ENCODE assay signal across 9 mouse cellular contexts in genomic region chr9:120491509-120491908, GRCm38 (mm10). TPM values are rescaled to one million over a fixed set of nuclear protein-coding genes. Genes with fewer than 3 reads are reported as not detected.
A peak's percentile ranks its signal among the peaks of the same experiment; 100 is the strongest.
DNase-seq lines count a peak whose midpoint lies in the region; ATAC-seq lines count a peak whose summit lies in the region.
"Had no signal": no experiment of that assay in that cellular context is flagged by ENCODE, and none has a peak within 500 bp of the region (broad histone marks: within the 10 kb centered on the region; RNA-seq: fewer than 3 reads in every experiment).

No protein-coding gene starts in this region.

- no peaks in the 10 kb centered on the region for H3K9me3 ChIP-seq in heart, embryonic 13.5 days
- H3K9me3 ChIP-seq in forebrain, embryonic 16.5 days (ENCODE audit: control insufficient read depth, low read length) = no peaks in the 10 kb centered on the region

- no peak for DNase-seq in heart, adult 8-10 months (ENCODE audit: low spot score)
- DNase-seq in ES-CJ7 (ENCODE audit: low read depth, low spot score) = peak; percentile 29
- no peak for DNase-seq in thymus, postnatal 10 days (ENCODE audit: low spot score in 2 of 2)
- DNase-seq in urinary bladder, postnatal 36 days (ENCODE audit: low spot score in 2 of 2) = no peak
- DNase-seq: kidney, postnatal 4 days had no signal

- H3K27me3 ChIP-seq in heart, embryonic 13.5 days (replicated peaks) = no peaks in the 10 kb centered on the region
- H3K27me3 ChIP-seq in forebrain, embryonic 16.5 days (replicated peaks; ENCODE audit: control insufficient read depth, insufficient read depth, low read length) = no peaks in the 10 kb centered on the region

- H3K4me1 ChIP-seq in heart, embryonic 13.5 days = peaks cover 18% of the 10 kb centered on the region
- peaks cover 28% of the 10 kb centered on the region for H3K4me1 ChIP-seq in forebrain, embryonic 16.5 days (replicated peaks; ENCODE audit: control insufficient read depth, insufficient read depth, low read length)

- no peak for ATAC-seq in heart, embryonic 13.5 days (ENCODE audit: extremely low read depth, insufficient number of reproducible peaks, low FRiP score, low TSS enrichment)
- no peak for ATAC-seq in forebrain, embryonic 16.5 days
- peak; percentile 35 for ATAC-seq in megakaryocyte progenitor cell, adult 5-6 weeks (replicated peaks; ENCODE audit: poor library complexity)
- no peak for ATAC-seq in monocyte, adult 5-6 weeks (replicated peaks; ENCODE audit: insufficient number of reproducible peaks, low FRiP score, low TSS enrichment, poor library complexity, severe bottlenecking)

- H3K4me2 ChIP-seq in heart, embryonic 13.5 days = peak overlapping the region; percentile 75
- peak overlapping the region; percentile 84 for H3K4me2 ChIP-seq in forebrain, embryonic 16.5 days (ENCODE audit: low read length)

- 0 out of 2 replicates have a peak overlapping the region, but pooled peaks have one; percentile 95 for H3K27ac ChIP-seq in heart, embryonic 13.5 days (replicated peaks)
- no peak overlapping the region for H3K27ac ChIP-seq in forebrain, embryonic 16.5 days (ENCODE audit: low read length)

- peaks cover 27% of the 10 kb centered on the region for H3K36me3 ChIP-seq in heart, embryonic 13.5 days
- peaks cover 19% of the 10 kb centered on the region for H3K36me3 ChIP-seq in forebrain, embryonic 16.5 days (ENCODE audit: control insufficient read depth, insufficient read depth)

- WGBS in heart, embryonic 13.5 days = 78% methylated on average over 3 of the region's 3 CpGs
- 83% methylated on average over 3 of the region's 3 CpGs for WGBS in forebrain, embryonic 16.5 days

- peak overlapping the region; percentile 100; the same call in 1 of the 2 replicates for H3K9ac ChIP-seq in heart, embryonic 13.5 days
- no peak overlapping the region; the same call in 1 of the 2 replicates for H3K9ac ChIP-seq in forebrain, embryonic 16.5 days (replicated peaks; ENCODE audit: low read depth, low read length)

- peak overlapping the region; percentile 100 for H3K4me3 ChIP-seq in heart, embryonic 13.5 days
- H3K4me3 ChIP-seq in forebrain, embryonic 16.5 days (replicated peaks; ENCODE audit: low read length) = peak overlapping the region; percentile 100; the same call in 1 of the 2 replicates

RNA-seq across cellular contexts. Expression of gene Eif1b, which starts 0.5 kb away (rescaled TPM):
- 125 and 143 TPM in 2 replicates for polyA plus RNA-seq in heart, embryonic 13.5 days (2015; fragmentation: Nextera tagmentation; extraction: Ambion mirVana)
- total RNA-seq in heart, adult 8-10 months (2022) = 10 to 100 TPM; 61.1 to 80.7 (median 65.7) TPM
- 438 and 515 TPM in 2 replicates for polyA plus RNA-seq in forebrain, embryonic 16.5 days (2015; fragmentation: Nextera tagmentation; extraction: Ambion mirVana)
- 61.7 and 79.5 TPM in 2 replicates for total RNA-seq in megakaryocyte progenitor cell, adult 5-6 weeks (2015)
- 93.5 and 120 TPM in 2 replicates for total RNA-seq in megakaryocyte progenitor cell, adult 5-6 weeks (2017)
- 37.5 to 68.8 TPM (median 67.8 TPM) in 3 replicates for total RNA-seq in monocyte, adult 5-6 weeks (2017)

RNA-seq across cellular contexts. Expression of gene Entpd3, which starts 48.1 kb away (rescaled TPM):
- 0.40 and 0.55 TPM in 2 replicates for polyA plus RNA-seq in heart, embryonic 13.5 days (2015; fragmentation: Nextera tagmentation; extraction: Ambion mirVana)
- total RNA-seq in heart, adult 8-10 months (2022) = not detected
- polyA plus RNA-seq in forebrain, embryonic 16.5 days (2015; fragmentation: Nextera tagmentation; extraction: Ambion mirVana) = 2.3 and 2.6 TPM in 2 replicates
- not detected in 2 replicates for total RNA-seq in megakaryocyte progenitor cell, adult 5-6 weeks (2015)
- total RNA-seq in megakaryocyte progenitor cell, adult 5-6 weeks (2017) = not detected in 2 replicates
- total RNA-seq in monocyte, adult 5-6 weeks (2017) = not detected in 3 replicates
